26 mouse cellular contexts compared by ENCODE assay signal in the genomic region with DNA sequence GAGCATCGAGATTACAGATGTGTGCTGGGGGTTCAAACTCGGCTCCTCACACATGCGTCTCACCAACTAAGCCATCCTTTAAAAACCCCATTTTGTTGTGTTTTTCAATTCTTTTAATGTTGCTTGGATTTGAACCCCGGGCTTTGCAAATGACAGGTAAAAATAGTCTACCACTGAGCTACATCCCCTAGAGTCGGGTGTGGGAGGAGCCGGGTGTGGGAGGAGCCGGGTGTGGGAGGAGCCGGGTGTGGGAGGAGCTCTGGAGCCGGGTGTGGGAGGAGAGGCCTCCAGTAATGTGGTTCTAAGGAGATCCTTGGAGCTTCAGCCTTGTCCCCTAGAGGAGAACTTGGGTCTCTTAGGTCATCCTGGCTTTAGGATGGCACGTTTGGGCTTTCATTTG.
DNase-seq lines count a peak whose midpoint lies in the region; ATAC-seq lines count a peak whose summit lies in the region.
"Had no signal": no experiment of that assay in that cellular context is flagged by ENCODE, and none has a peak within 500 bp of the region (broad histone marks: within the 10 kb centered on the region; RNA-seq: fewer than 3 reads in every experiment).

No protein-coding gene starts in this region.

- no peak overlapping the region for H3K4me3 ChIP-seq in heart, embryonic 10.5 days
- no peak overlapping the region for H3K4me3 ChIP-seq in heart, embryonic 16.5 days (ENCODE audit: low read length)
- H3K4me3 ChIP-seq: embryonic facial prominence, embryonic 15.5 days; heart, embryonic 13.5 days had no signal

- DNase-seq in heart, adult 11 months, result peak; percentile 82
- no peak for DNase-seq in heart, embryonic 10.5 days (ENCODE audit: low spot score)
- no peak for DNase-seq in heart, postnatal 25 days (ENCODE audit: low spot score)
- peak; percentile 16 for DNase-seq in c-Kit-positive CD71-positive TER-119-negative erythroid progenitor cells, embryonic 14.5 days (ENCODE audit: low read depth)
- no peak for DNase-seq in thymus, postnatal 0 days (ENCODE audit: low spot score)
- DNase-seq: adrenal gland, adult 2 months; adrenal gland, postnatal 14 days; cerebellum, adult 11-12 months; cerebellum, adult 8-10 months; cerebellum, postnatal 10 days; cerebellum, postnatal 36 days; embryo, embryonic 11 days; forebrain, postnatal 0 days; gastrocnemius, postnatal 25 days; heart, postnatal 36 days; kidney, adult 18-20 months; kidney, adult 9 months had no signal

- no peaks in the 10 kb centered on the region for H3K9me3 ChIP-seq in heart, embryonic 10.5 days
- no peaks in the 10 kb centered on the region for H3K9me3 ChIP-seq in heart, embryonic 16.5 days (replicated peaks; ENCODE audit: control insufficient read depth, low read length)
- H3K9me3 ChIP-seq: embryonic facial prominence, embryonic 15.5 days had no signal

- no peaks in the 10 kb centered on the region for H3K27me3 ChIP-seq in heart, embryonic 10.5 days (ENCODE audit: insufficient read depth, poor library complexity, severe bottlenecking)
- no peaks in the 10 kb centered on the region for H3K27me3 ChIP-seq in heart, embryonic 16.5 days (ENCODE audit: control insufficient read depth, insufficient read depth, low read length)
- H3K27me3 ChIP-seq: embryonic facial prominence, embryonic 15.5 days; heart, embryonic 13.5 days had no signal

- H3K36me3 ChIP-seq in heart, embryonic 10.5 days, result no peaks in the 10 kb centered on the region
- no peaks in the 10 kb centered on the region for H3K36me3 ChIP-seq in heart, embryonic 16.5 days (ENCODE audit: control insufficient read depth, insufficient read depth)
- H3K36me3 ChIP-seq: embryonic facial prominence, embryonic 15.5 days; heart, embryonic 13.5 days had no signal

- intact Hi-C loops in heart, postnatal 25 days (cut with DNase I), result no loop called here

- ATAC-seq in heart, embryonic 16.5 days (replicated peaks; ENCODE audit: extremely low read depth, insufficient read depth, low FRiP score), result no peak
- ATAC-seq: CD4-positive, CD25-positive, alpha-beta regulatory T cell, adult 4 months; forebrain, embryonic 14.5 days; hindbrain, postnatal 0 days; inflammation-experienced regulatory T-cells, adult 6 months; intestine, embryonic 16.5 days had no signal

- no peak overlapping the region for H3K9ac ChIP-seq in heart, embryonic 16.5 days (ENCODE audit: low read length)
- H3K9ac ChIP-seq: embryonic facial prominence, embryonic 15.5 days; forebrain, postnatal 0 days; hindbrain, embryonic 14.5 days had no signal

- no peak overlapping the region for H3K4me2 ChIP-seq in heart, embryonic 16.5 days (ENCODE audit: low read depth, low read length)
- H3K4me2 ChIP-seq: embryonic facial prominence, embryonic 15.5 days; hindbrain, embryonic 14.5 days had no signal

- WGBS in heart, embryonic 10.5 days, result 84% methylated on average over 10 of the region's 10 CpGs
- 90% methylated on average over 10 of the region's 10 CpGs for WGBS in heart, embryonic 16.5 days

- H3K4me1 ChIP-seq in heart, embryonic 10.5 days, result peaks cover 10% of the 10 kb centered on the region; the same call in 1 of the 2 replicates
- H3K4me1 ChIP-seq in heart, embryonic 16.5 days (ENCODE audit: control insufficient read depth, insufficient read depth, low read length), result peaks cover 23% of the 10 kb centered on the region

- H3K27ac ChIP-seq in heart, embryonic 10.5 days, result no peak overlapping the region
- peak overlapping the region; percentile 70; the same call in 1 of the 2 replicates for H3K27ac ChIP-seq in heart, embryonic 16.5 days (ENCODE audit: low read length)
- H3K27ac ChIP-seq: embryonic facial prominence, embryonic 15.5 days; hindbrain, embryonic 14.5 days; hindbrain, postnatal 0 days had no signal

Comparison
In these comparisons a context has a peak if more than half of its experiments do, and no peak if none do; other contexts are left out.
1. DNase-seq: peak in heart, adult 11 months (single experiment) and c-Kit-positive CD71-positive TER-119-negative erythroid progenitor cells, embryonic 14.5 days (single experiment); none in heart, embryonic 10.5 days (single experiment), heart, postnatal 25 days (single experiment) and thymus, postnatal 0 days (single experiment).